Mouse (Mus musculus) heart, embryonic 13.5 days (tissue): ENCODE measurements around the gene Zfp46. TPM values are rescaled to one million over a fixed set of nuclear protein-coding genes. Genes with fewer than 3 reads are reported as not detected.

Source experiments
- ATAC-seq: fragments of 200-750 bp; cut with Nextera tagmentation; 2 replicates; pipeline ENCODE4 v1.8.0; 2017; ENCODE audit warnings: moderate TSS enrichment; ENCODE audit not compliant: insufficient number of reproducible peaks, low FRiP score, low TSS enrichment; ENCODE audit errors: extremely low read depth
- H3K27ac ChIP-seq: fragments of 300-500 bp; sonication (generic); replicated peaks from 2 replicates; pipeline ENCODE4 v1.5.1; 2015; ENCODE audit warnings: moderate library complexity, mild to moderate bottlenecking, inconsistent platforms
- H3K27me3 ChIP-seq: fragments of 300-500 bp; sonication (generic); replicated peaks from 2 replicates; pipeline ENCODE4 v1.6.1; 2015; ENCODE audit warnings: mild to moderate bottlenecking, inconsistent platforms
- H3K36me3 ChIP-seq: fragments of 300-500 bp; sonication (generic); 2 replicates; pipeline ENCODE4 v1.6.1; 2015; ENCODE audit warnings: mild to moderate bottlenecking, inconsistent platforms
- H3K4me1 ChIP-seq: fragments of 300-500 bp; sonication (generic); 2 replicates; pipeline ENCODE4 v1.6.1; 2015; ENCODE audit warnings: inconsistent platforms
- H3K4me2 ChIP-seq: fragments of 300-500 bp; sonication (generic); 2 replicates; pipeline ENCODE4 v1.6.1; 2015; ENCODE audit warnings: inconsistent platforms, mild to moderate bottlenecking, moderate library complexity
- H3K4me3 ChIP-seq: fragments of 300-500 bp; sonication (generic); 2 replicates; pipeline ENCODE4 v1.5.1; 2015; ENCODE audit warnings: moderate library complexity, mild to moderate bottlenecking, inconsistent platforms
- H3K9ac ChIP-seq: fragments of 300-500 bp; sonication (generic); 2 replicates; pipeline ENCODE4 v1.6.1; 2015; ENCODE audit warnings: inconsistent platforms, mild to moderate bottlenecking, moderate library complexity
- H3K9me3 ChIP-seq: fragments of 300-500 bp; sonication (generic); 2 replicates; pipeline ENCODE4 v1.6.1; 2016; ENCODE audit warnings: inconsistent platforms
- WGBS: fragments of 180-500 bp; shearing (Covaris S2); methylation state at CpG from one replicate; pipeline ENCODE4 v1.1.7; 2015; ENCODE audit warnings: mixed read lengths; 5-methylcytosine and 5-hydroxymethylcytosine counted together
- polyA plus RNA-seq: library from polyadenylated mRNA; unstranded; fragments of >200 nt; fragmentation: Nextera tagmentation; extraction: Ambion mirVana; gene quantifications from 2 replicates; pipeline ENCODE4 v1.2.1, GENCODE M21; 2015

Gene Zfp46
- polyA plus RNA-seq, 1 experiment from 2014 or later, result 18.3 TPM

- H3K36me3 ChIP-seq, result peaks cover 7% of the 10 kb centered on the region; the same call in 1 of the 2 replicates
- peak within 1 kb of the TSS; percentile 85 for H3K27ac ChIP-seq
- peak within 1 kb of the TSS; percentile 77 for H3K4me3 ChIP-seq
- H3K9me3 ChIP-seq, result no peaks in the 10 kb centered on the region
- peak; percentile 21 for ATAC-seq
- peaks cover 67% of the 10 kb centered on the region for H3K27me3 ChIP-seq
- H3K9ac ChIP-seq, result peak within 1 kb of the TSS; percentile 87
- H3K4me1 ChIP-seq, result peaks cover 51% of the 10 kb centered on the region
- WGBS, result under 1% methylated on average over 46 of the region's 46 CpGs
- peak within 1 kb of the TSS; percentile 88 for H3K4me2 ChIP-seq
These were observed 36.6 kb upstream of the Zfp46 start, which contains the start of gene Tcea3 for GRCm38 (mm10) chr4:136247729-136248463. Gene Tcea3, plus strand, starts transcription at chr4:136247729.

GRCm38 (mm10) chr4:136248464-136249331 is 35.8 kb upstream of the Zfp46 start:
- Histone ChIP-seq H3K36me3 (peaks cover 6% of the 10 kb centered on the region; the same call in 1 of the 2 replicates), H3K9ac (peak overlapping the region; percentile 87), H3K4me1 (peaks cover 55% of the 10 kb centered on the region), H3K27me3 (peaks cover 60% of the 10 kb centered on the region), H3K27ac (peak overlapping the region; percentile 85), H3K9me3 (no peaks in the 10 kb centered on the region), H3K4me2 (peak overlapping the region; percentile 88), H3K4me3 (peak overlapping the region; percentile 77)
- under 1% methylated on average over 36 of the region's 37 CpGs for WGBS
- no peak for ATAC-seq

- Histone ChIP-seq H3K27me3 (peaks cover 60% of the 10 kb centered on the region), H3K9me3 (no peaks in the 10 kb centered on the region), H3K4me1 (peaks cover 55% of the 10 kb centered on the region), H3K4me2 (peak overlapping the region; percentile 88), H3K27ac (0 out of 2 replicates have a peak overlapping the region, but pooled peaks have one; percentile 85), H3K36me3 (no peaks in the 10 kb centered on the region), H3K4me3 (peak overlapping the region; percentile 77), H3K9ac (peak overlapping the region; percentile 87)
- 19% methylated on average over 11 of the region's 11 CpGs for WGBS
- ATAC-seq, result no peak
These were observed 35.2 kb upstream of the Zfp46 start for GRCm38 (mm10) chr4:136249332-136249647.

GRCm38 (mm10) chr4:136249780-136250179 is 34.7 kb upstream of the Zfp46 start:
- Histone ChIP-seq H3K27me3 (peaks cover 57% of the 10 kb centered on the region), H3K9me3 (no peaks in the 10 kb centered on the region), H3K4me1 (peaks cover 52% of the 10 kb centered on the region), H3K27ac (no peak overlapping the region), H3K9ac (peak overlapping the region; percentile 87), H3K4me2 (peak overlapping the region; percentile 88), H3K4me3 (peak overlapping the region; percentile 77), H3K36me3 (0 out of 2 replicates have a peak, but pooled peaks cover 3% of the 10 kb centered on the region)
- WGBS, result 31% methylated on average over 9 of the region's 9 CpGs
- no peak for ATAC-seq

- WGBS, result 38% methylated on average over 6 of the region's 6 CpGs
- H3K27me3 ChIP-seq, result no peaks in the 10 kb centered on the region
These were observed 28.6 kb upstream of the Zfp46 start for GRCm38 (mm10) chr4:136255919-136256318.

GRCm38 (mm10) chr4:136256696-136257095 is 27.8 kb upstream of the Zfp46 start:
- no peaks in the 10 kb centered on the region for H3K27me3 ChIP-seq
- peaks cover 19% of the 10 kb centered on the region for H3K36me3 ChIP-seq
- no peak overlapping the region for H3K4me3 ChIP-seq
- 54% methylated on average over 10 of the region's 10 CpGs for WGBS
- H3K4me1 ChIP-seq, result peaks cover 18% of the 10 kb centered on the region
- ATAC-seq, result no peak
- no peak overlapping the region for H3K9ac ChIP-seq
- no peaks in the 10 kb centered on the region for H3K9me3 ChIP-seq
- no peak overlapping the region for H3K4me2 ChIP-seq
- no peak overlapping the region for H3K27ac ChIP-seq

More at GRCm38 (mm10) chr4:136255919-136256318, 28.6 kb upstream of the Zfp46 start:
- H3K9ac ChIP-seq, result no peak overlapping the region
- ATAC-seq, result no peak
- no peak overlapping the region for H3K4me3 ChIP-seq
- no peaks in the 10 kb centered on the region for H3K9me3 ChIP-seq
- no peak overlapping the region for H3K4me2 ChIP-seq
- H3K36me3 ChIP-seq, result peaks cover 19% of the 10 kb centered on the region
- H3K27ac ChIP-seq, result no peak overlapping the region
- peaks cover 11% of the 10 kb centered on the region for H3K4me1 ChIP-seq

GRCm38 (mm10) chr4:136259916-136260315 is 24.6 kb upstream of the Zfp46 start:
- H3K36me3 ChIP-seq, result peaks cover 18% of the 10 kb centered on the region
- peak overlapping the region; percentile 86 for H3K27ac ChIP-seq
- no peak for ATAC-seq
- H3K4me1 ChIP-seq, result peaks cover 23% of the 10 kb centered on the region
- no peak overlapping the region for H3K4me2 ChIP-seq
- H3K9me3 ChIP-seq, result no peaks in the 10 kb centered on the region
- no peak overlapping the region for H3K4me3 ChIP-seq
- 59% methylated on average over 3 of the region's 3 CpGs for WGBS
- H3K27me3 ChIP-seq, result no peaks in the 10 kb centered on the region
- peak overlapping the region; percentile 21; the same call in 1 of the 2 replicates for H3K9ac ChIP-seq

GRCm38 (mm10) chr4:136260491-136261180 is 23.8 kb upstream of the Zfp46 start:
- 36% methylated on average over 10 of the region's 10 CpGs for WGBS
- Histone ChIP-seq H3K36me3 (peaks cover 14% of the 10 kb centered on the region), H3K27ac (peak overlapping the region; percentile 86), H3K9me3 (no peaks in the 10 kb centered on the region), H3K4me2 (peak overlapping the region; percentile 4; the same call in 1 of the 2 replicates), H3K4me1 (peaks cover 23% of the 10 kb centered on the region), H3K9ac (peak overlapping the region; percentile 37), H3K4me3 (no peak overlapping the region), H3K27me3 (no peaks in the 10 kb centered on the region)
- peak; percentile 15; the same call in 1 of the 2 replicates for ATAC-seq

GRCm38 (mm10) chr4:136261912-136262311 is 22.6 kb upstream of the Zfp46 start:
- Histone ChIP-seq H3K9me3 (no peaks in the 10 kb centered on the region), H3K4me1 (peaks cover 23% of the 10 kb centered on the region), H3K4me3 (no peak overlapping the region), H3K27ac (peak overlapping the region; percentile 86), H3K9ac (no peak overlapping the region), H3K4me2 (no peak overlapping the region), H3K36me3 (peaks cover 10% of the 10 kb centered on the region), H3K27me3 (no peaks in the 10 kb centered on the region)
- WGBS, result 49% methylated on average over 10 of the region's 10 CpGs
- ATAC-seq, result no peak

GRCm38 (mm10) chr4:136263555-136263954 is 20.9 kb upstream of the Zfp46 start:
- Histone ChIP-seq H3K27me3 (no peaks in the 10 kb centered on the region), H3K36me3 (peaks cover 4% of the 10 kb centered on the region; the same call in 1 of the 2 replicates), H3K4me3 (no peak overlapping the region), H3K4me1 (peaks cover 23% of the 10 kb centered on the region), H3K9ac (no peak overlapping the region), H3K4me2 (no peak overlapping the region), H3K27ac (no peak overlapping the region), H3K9me3 (no peaks in the 10 kb centered on the region)
- no peak for ATAC-seq
- WGBS, result 84% methylated on average over 4 of the region's 4 CpGs
